Mouse (Mus musculus) brain, embryonic 14.5 days (tissue): ENCODE results near the gene Mrpl55. TPM values are rescaled to one million over a fixed set of nuclear protein-coding genes. Genes with fewer than 3 reads are reported as not detected.
A peak's percentile ranks its signal among the peaks of the same experiment; 100 is the strongest.

ENCODE experiments used
- DNase-seq: peaks from one replicate; pipeline ENCODE4 v3.0.0-alpha.2; 2011; ENCODE audit warnings: low read depth
- CTCF ChIP-seq: fragments of 200-500 bp; IDR thresholded peaks from 2 replicates; pipeline ENCODE4 v1.5.1; 2012; ENCODE audit warnings: inconsistent platforms, mild to moderate bottlenecking, moderate library complexity, borderline replicate concordance; ENCODE audit not compliant: insufficient read depth, insufficient read length; ENCODE audit errors: extremely low read depth
- POLR2A ChIP-seq: fragments of 200-500 bp; IDR thresholded peaks from 2 replicates; pipeline ENCODE4 v1.6.1; 2012; ENCODE audit warnings: mild to moderate bottlenecking, inconsistent platforms, borderline replicate concordance; ENCODE audit not compliant: poor library complexity, insufficient read depth, insufficient read length, severe bottlenecking; ENCODE audit errors: extremely low read depth
- polyA plus RNA-seq: library from polyadenylated mRNA; depleted of rRNA; stranded (reverse); fragments of >200 nt; gene quantifications from 2 replicates; pipeline ENCODE4 v1.2.3, GENCODE M21; 2012; rRNA removed

The Mrpl55 gene
- 45.5 and 58.2 TPM in 2 replicates for polyA plus RNA-seq

DNA sequence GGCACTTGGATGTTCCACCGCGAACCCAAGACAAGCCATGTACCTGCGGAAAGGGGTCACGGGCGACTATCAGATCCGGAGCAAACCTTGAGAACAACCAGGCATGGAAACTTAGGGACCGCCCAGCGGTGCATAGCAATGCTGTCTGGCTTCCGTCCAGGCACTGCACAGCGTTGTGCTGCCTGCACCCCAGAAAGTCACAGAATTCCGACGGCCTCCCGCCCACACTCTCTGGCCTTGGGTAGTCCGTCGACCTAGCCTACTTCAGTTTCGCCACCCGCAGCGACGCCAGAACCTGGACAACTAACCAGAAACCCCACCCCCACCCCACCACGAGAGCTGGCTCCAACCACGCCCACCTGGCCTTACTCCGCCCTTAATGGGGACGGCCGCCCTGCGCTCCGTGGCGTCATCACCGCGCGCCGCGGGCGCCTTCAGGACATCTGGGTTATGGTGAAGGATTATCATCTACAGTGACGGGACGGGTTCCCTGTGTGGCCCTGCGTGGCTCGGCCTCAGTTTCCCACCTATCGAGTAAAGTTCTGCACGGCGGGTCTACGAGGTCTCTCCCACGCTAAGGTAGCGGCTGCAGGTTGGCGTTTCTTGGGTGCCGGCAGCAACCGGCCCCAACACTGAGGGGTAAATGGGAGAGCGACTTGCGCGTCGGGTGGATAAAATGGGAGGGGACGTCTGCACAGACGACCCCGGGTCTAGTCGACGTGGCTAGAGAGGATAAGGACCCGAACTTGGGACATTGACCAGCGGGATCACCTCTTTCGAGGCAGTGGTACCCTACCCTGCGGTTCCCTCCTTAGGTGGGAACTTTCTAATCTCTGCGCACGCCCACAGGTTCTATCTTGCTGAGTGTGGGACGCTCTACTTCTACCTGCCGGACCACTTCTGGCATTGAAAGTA, at the start of gene Mrpl55:
Mrpl55 (plus strand) TSS at position 406 of the 915 bp plus-strand sequence.
- TF ChIP-seq POLR2A (peak; percentile 35; the same call in 1 of the 2 replicates), CTCF (no peak)
- DNase-seq = peak; percentile 98

GRCm38 (mm10) chr11:59154220-59154619, 48.1 kb upstream of the Mrpl55 start:
- TF ChIP-seq POLR2A (no peak), CTCF (no peak)

DNA sequence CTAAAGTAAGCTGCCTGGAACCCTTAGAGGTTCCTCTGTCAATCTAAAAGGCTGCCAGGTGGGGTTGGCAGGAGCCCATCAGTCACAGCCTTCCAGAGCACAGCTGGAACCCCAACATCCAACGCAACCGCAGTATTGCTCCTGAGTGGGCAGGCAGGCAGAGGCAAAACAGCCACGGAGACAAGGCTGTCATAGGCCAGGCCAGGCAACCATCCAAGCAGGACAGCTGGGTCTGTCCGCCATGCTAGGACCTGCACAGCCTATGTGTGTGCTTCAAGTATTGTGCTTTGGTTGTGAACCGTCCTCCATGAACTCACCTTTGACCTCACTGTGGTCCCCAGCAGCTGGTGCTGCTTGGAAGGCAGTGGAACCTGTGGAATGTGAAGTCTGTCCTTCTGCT, 46.4 kb upstream of the Mrpl55 start:
- no peak for DNase-seq

More at GRCm38 (mm10) chr11:59154220-59154619, 48.1 kb upstream of the Mrpl55 start:
- no peak for DNase-seq

DNA sequence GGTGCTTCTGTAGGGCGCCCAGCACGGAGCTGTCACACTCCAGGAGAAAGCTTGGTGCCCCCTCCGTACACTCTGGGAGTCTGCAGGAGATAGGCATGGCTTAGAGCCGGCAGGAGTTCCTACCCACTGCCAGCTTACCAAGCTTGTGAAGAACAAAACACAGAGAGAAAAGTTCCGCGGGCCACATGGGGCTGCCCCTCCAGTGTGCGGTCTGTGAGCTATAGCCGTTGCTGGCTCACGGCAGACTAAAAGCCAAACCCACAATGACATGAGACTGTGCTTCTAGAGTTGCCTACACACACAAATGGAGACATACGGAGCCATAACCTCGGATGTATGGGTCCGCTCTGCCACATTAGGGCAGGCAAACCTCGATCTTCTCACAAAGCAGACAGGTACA, 43.2 kb upstream of the Mrpl55 start:
- TF ChIP-seq POLR2A = no peak
- no peak for TF ChIP-seq CTCF
- DNase-seq = no peak

More for the DNA sequence above, 46.4 kb upstream of the Mrpl55 start:
- TF ChIP-seq CTCF (no peak), POLR2A (no peak)

DNA sequence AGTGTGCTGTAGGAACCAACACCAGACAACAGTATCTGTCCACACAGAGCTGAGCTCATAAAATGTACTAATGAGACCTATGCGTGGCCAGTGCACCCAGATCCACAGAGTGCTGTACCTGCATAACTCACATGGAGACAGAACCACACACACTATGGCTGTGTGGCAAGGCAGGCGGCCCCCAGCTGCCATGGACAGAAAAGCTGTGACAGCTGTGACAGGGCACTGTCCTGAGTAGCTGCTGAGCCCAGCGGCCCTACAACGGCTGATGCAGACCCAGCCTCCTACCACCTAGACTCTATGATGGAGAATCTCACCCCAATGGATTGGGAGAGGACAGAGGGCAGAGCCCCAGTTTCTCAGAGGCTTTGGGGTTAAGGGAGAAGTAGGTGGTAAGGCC, 42.7 kb upstream of the Mrpl55 start:
- no peak for DNase-seq
- no peak for TF ChIP-seq CTCF
- no peak for TF ChIP-seq POLR2A

- DNase-seq = no peak
- TF ChIP-seq CTCF (no peak), POLR2A (no peak)
Measured at GRCm38 (mm10) chr11:59161398-59161797, 40.9 kb upstream of the Mrpl55 start.

DNA sequence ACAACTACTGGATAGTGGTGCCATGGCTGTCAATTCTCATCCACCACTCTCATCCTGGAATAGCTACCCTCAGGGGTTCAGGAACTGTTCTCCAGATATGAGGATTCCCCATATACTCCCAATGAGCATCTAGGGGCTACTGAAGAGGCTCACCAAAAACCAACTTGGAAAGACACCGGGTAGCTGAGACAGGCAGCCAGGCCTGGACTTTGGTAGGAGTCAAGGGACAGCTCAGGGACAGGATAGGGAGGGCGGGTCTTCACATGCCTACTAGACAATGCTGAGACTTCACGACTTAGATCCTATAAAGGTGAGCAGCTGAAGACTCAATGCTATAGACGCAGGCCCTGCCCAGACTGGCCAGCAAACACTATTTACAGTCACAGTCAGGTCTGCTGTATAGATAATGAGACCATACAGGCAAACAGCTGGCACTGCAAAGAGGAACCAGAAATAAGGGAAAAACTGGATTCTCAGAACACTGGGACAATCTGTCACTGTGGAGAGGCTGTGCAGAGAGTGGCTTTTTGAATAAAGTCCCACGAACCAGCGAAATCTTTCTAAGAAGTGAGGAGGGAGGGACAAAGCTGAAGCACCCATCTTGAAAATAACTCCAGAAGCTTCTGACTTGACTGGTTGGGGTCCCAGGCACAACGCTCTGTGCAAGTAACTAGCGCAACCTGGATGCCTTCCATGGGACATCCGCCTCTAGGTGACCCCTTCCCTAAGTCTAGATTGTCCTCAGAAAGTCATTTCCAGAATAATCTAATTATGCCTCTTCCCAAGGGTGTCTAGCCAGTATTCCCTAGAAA, 39.6 kb upstream of the Mrpl55 start:
- no peak for TF ChIP-seq POLR2A
- TF ChIP-seq CTCF = no peak
- DNase-seq = no peak

DNA sequence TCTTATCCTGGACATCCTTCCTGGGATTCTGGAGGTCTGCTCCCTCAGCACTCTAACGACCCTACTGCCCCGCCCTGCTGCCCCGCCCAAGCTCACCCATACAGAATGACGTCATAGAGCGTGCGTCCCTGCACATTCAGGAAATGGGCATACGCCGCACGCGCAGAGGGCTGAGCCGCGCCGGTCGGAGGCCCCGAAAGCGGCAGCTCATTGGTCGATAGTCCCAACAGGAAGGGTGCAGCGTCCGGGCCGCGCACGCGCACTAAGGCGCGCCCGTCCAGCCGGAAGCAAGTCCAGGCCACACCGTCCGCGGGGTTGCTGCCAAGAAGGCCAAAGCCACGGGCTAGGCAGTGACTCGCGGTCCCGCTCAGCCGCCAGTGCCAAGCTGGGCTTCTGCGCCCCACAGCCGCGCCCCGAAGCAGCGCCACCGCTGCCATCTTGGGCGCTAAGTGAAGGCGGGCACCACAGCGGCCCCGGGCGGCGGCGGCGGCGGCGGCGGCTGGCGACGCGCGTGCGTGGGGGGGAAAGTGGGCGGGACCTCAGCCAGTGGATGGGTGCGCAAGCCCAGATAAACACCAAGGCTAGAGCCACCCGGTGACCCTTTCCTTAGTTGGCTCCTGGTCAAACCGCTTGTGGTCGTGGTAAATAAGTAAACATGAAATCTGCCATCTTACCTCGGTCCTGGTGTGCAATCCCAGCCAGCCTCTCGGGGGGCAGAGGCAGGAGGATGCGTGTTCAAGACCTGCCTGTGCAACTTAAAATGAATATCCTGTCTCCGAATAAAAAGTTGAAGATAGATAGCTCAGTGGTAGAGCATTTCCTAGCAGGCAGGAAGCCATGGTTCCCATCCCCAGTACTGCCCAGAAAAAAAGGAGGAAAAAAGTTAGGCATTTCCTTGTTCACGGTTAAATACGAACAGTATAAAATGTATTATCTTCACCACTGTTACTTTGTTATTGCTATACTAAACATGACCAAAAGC, 38.7 kb upstream of the Mrpl55 start, which contains the start of gene Iba57:
Iba57 (minus strand) TSS at position 485 of the 982 bp plus-strand sequence.
- peak; percentile 100 for DNase-seq
- peak; percentile 19; the same call in 1 of the 2 replicates for TF ChIP-seq CTCF
- TF ChIP-seq POLR2A = peak; percentile 83

DNA sequence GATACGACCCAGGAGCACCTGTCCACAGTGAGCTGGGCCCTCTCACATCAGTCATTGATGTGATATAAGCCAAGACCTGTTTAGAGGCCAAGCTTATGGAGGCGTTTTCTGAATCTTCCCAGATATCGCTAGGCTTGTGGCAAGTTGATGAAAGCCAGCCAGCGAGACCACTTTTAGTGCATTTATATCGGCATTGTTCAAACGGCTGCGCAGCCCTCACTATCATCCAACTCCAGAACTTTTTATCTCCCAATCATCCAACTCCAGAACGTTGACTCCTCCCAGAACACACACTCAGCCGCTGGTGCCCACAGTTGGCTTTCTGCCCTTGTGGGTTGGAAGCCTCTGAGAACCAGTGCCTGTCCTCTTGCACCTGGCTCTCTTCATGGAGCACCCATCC, 37.9 kb upstream of the Mrpl55 start:
- no peak for DNase-seq
- no peak for TF ChIP-seq POLR2A
- no peak for TF ChIP-seq CTCF

DNA sequence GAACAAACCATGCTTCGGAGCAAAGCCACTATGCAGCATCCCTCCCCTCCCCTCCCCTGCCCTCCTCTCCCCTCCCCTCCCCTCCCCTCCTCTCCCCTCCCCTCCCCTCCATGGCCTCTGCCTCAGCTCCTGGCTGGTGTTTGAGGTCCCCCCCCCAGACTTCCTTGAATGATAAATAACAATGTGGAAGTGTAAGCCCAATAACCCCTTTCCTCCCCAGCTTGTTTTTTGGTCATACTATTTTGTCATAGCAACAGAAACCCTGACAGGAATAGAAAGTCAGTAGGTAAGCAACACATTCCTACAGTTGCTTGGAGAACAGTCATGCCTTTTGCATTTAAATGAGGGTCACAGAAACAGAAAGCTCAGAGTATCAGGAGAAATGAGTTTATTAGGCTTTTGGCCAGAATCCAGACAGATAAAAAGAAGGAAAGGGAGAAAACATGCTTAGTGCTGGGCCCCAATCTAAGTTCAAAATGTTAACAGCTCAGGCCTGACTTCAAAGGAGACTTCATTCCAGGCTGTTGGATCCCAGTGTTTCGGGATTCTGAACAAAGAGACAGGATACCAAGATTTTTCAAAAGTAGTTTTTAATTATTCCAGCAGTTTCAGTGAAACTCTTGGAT, 36.6 kb upstream of the Mrpl55 start:
- TF ChIP-seq POLR2A = no peak
- TF ChIP-seq CTCF = no peak

More for the DNA sequence above, 36.6 kb upstream of the Mrpl55 start:
- DNase-seq = peak; percentile 46
